Mouse (Mus musculus): Measurements from ENCODE around the gene Emsy. TPM values are rescaled to one million over a fixed set of nuclear protein-coding genes. Genes with fewer than 3 reads are reported as not detected.

Emsy gene
- polyA plus RNA-seq, 1 experiment from 2014 or later, result 5.0 TPM

DNA sequence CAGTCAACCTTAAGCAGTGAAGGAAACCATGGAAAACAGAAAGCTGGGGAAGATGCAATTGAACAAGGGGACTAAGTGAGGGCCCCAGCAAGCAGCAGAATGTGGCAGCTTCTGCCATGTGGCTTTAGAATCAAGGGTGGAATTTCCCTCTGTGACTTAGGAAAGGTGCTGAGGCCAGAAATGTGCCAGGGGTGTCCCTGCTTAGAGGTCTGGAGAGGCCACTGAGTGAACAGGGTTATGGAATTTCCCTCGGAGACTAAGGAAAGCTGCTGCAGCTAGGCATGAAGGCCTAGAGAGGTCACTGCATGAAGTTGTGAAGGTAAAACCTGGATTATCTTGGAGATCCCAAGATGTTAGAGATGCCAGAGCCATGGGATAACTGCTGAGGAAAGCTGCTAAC is 33.5 kb upstream of the Emsy start:
- ATAC-seq (ENCODE audit: low FRiP score, low TSS enrichment) (no peak), DNase-seq (ENCODE audit: low spot score) (no peak)
- no peak overlapping the region for H3K4me2 ChIP-seq (replicated peaks; ENCODE audit: low read depth)
- H3K27ac ChIP-seq (replicated peaks), result no peak overlapping the region
- TF ChIP-seq EP300 (optimal IDR thresholded peaks at IDR 0.05), result no peak
- no peak for TF ChIP-seq CTCF (IDR thresholded peaks at IDR 0.05; ENCODE audit: low read depth)
- no peak overlapping the region for H3K9ac ChIP-seq (ENCODE audit: low read length)
- H3K27me3 ChIP-seq (ENCODE audit: control insufficient read depth, insufficient read depth, low read length), result no peaks in the 10 kb centered on the region
- H3K4me1 ChIP-seq (replicated peaks; ENCODE audit: control insufficient read depth, insufficient read depth), result no peaks in the 10 kb centered on the region
- H3K36me3 ChIP-seq (ENCODE audit: control insufficient read depth, insufficient read depth, low read length), result no peaks in the 10 kb centered on the region
- no peak overlapping the region for H3K4me3 ChIP-seq (ENCODE audit: low read depth, low read length)
- no peaks in the 10 kb centered on the region for H3K9me3 ChIP-seq (ENCODE audit: control insufficient read depth, low read length)
- 90% methylated on average over 1 of the region's 1 CpGs for WGBS

DNA sequence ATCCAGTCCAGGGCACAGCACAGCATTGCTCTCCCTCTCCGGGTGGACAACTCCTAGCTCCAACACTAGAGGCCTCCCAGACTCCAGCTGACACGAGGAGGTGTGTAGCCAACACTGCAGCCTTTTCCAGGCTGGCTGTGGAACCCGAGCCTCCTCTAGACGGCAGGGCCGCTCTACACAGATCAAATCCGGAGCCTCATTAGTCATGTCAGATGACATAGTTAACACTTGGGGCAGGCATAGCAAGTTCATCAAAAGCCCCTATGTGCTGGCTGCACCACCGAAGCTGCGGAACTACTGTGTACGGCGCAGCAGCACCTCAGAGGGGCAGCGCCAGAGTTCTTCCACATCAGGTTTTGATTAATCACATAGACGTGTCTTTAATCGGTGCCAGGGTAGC is 29.3 kb upstream of the Emsy start:
- Histone ChIP-seq H3K4me3 (ENCODE audit: low read depth, low read length) (no peak overlapping the region), H3K9me3 (ENCODE audit: control insufficient read depth, low read length) (no peaks in the 10 kb centered on the region), H3K36me3 (ENCODE audit: control insufficient read depth, insufficient read depth, low read length) (no peaks in the 10 kb centered on the region), H3K4me2 (replicated peaks; ENCODE audit: low read depth) (peak overlapping the region; percentile 31; the same call in 1 of the 2 replicates), H3K9ac (ENCODE audit: low read length) (no peak overlapping the region), H3K27me3 (ENCODE audit: control insufficient read depth, insufficient read depth, low read length) (no peaks in the 10 kb centered on the region), H3K27ac (replicated peaks) (no peak overlapping the region), H3K4me1 (replicated peaks; ENCODE audit: control insufficient read depth, insufficient read depth) (no peaks in the 10 kb centered on the region)
- DNase-seq (ENCODE audit: low spot score) (peak; percentile 32), ATAC-seq (ENCODE audit: low FRiP score, low TSS enrichment) (peak; percentile 78; the same call in 1 of the 2 replicates)
- WGBS, result 23% methylated on average over 13 of the region's 13 CpGs
- peak; percentile 79 for TF ChIP-seq CTCF (IDR thresholded peaks at IDR 0.05; ENCODE audit: low read depth)
- no peak for TF ChIP-seq EP300 (optimal IDR thresholded peaks at IDR 0.05)

DNA sequence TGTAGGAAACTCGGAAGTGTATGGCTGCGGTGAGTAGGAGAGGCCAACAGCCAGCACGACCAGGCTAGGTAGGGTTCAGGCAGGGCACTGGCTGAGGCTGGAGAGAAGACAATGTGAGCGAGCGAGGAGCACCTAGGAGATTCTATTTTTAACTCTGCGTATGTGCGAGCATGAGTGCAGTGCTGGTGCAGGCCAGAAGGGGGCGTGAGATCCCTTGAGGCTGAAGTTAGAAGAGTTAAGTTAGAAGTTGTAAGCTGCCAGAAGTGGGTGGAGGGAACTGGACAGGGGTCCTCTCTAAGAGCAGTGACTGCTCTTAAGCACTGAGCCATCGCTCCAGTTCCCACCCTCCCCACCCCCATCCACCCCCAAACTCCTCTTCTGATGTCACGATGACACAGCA is 26.2 kb upstream of the Emsy start:
- no peak overlapping the region for H3K4me2 ChIP-seq (replicated peaks; ENCODE audit: low read depth)
- no peaks in the 10 kb centered on the region for H3K36me3 ChIP-seq (ENCODE audit: control insufficient read depth, insufficient read depth, low read length)
- H3K9me3 ChIP-seq (ENCODE audit: control insufficient read depth, low read length), result no peaks in the 10 kb centered on the region
- H3K9ac ChIP-seq (ENCODE audit: low read length), result no peak overlapping the region
- no peak overlapping the region for H3K27ac ChIP-seq (replicated peaks)
- no peaks in the 10 kb centered on the region for H3K4me1 ChIP-seq (replicated peaks; ENCODE audit: control insufficient read depth, insufficient read depth)
- H3K27me3 ChIP-seq (ENCODE audit: control insufficient read depth, insufficient read depth, low read length), result no peaks in the 10 kb centered on the region
- no peak for DNase-seq (ENCODE audit: low spot score)
- no peak overlapping the region for H3K4me3 ChIP-seq (ENCODE audit: low read depth, low read length)
- TF ChIP-seq EP300 (optimal IDR thresholded peaks at IDR 0.05), result no peak
- no peak; the same call in 1 of the 2 replicates for TF ChIP-seq CTCF (IDR thresholded peaks at IDR 0.05; ENCODE audit: low read depth)
- 89% methylated on average over 10 of the region's 10 CpGs for WGBS
- no peak for ATAC-seq (ENCODE audit: low FRiP score, low TSS enrichment)

GRCm38 (mm10) chr7:98680691-98681090 is 24.1 kb upstream of the Emsy start:
- no peaks in the 10 kb centered on the region for H3K4me1 ChIP-seq (replicated peaks; ENCODE audit: control insufficient read depth, insufficient read depth)
- H3K27me3 ChIP-seq (ENCODE audit: control insufficient read depth, insufficient read depth, low read length), result no peaks in the 10 kb centered on the region
- no peaks in the 10 kb centered on the region for H3K36me3 ChIP-seq (ENCODE audit: control insufficient read depth, insufficient read depth, low read length)
- H3K4me2 ChIP-seq (replicated peaks; ENCODE audit: low read depth), result no peak overlapping the region
- no peak for TF ChIP-seq EP300 (optimal IDR thresholded peaks at IDR 0.05)
- no peak overlapping the region for H3K9ac ChIP-seq (ENCODE audit: low read length)
- no peak overlapping the region for H3K4me3 ChIP-seq (ENCODE audit: low read depth, low read length)
- WGBS, result 55% methylated on average over 2 of the region's 2 CpGs
- no peak overlapping the region for H3K27ac ChIP-seq (replicated peaks)
- H3K9me3 ChIP-seq (ENCODE audit: control insufficient read depth, low read length), result no peaks in the 10 kb centered on the region
- DNase-seq (ENCODE audit: low spot score) (no peak), ATAC-seq (ENCODE audit: low FRiP score, low TSS enrichment) (no peak)

GRCm38 (mm10) chr7:98678441-98678840 is 21.9 kb upstream of the Emsy start:
- no peaks in the 10 kb centered on the region for H3K4me1 ChIP-seq (replicated peaks; ENCODE audit: control insufficient read depth, insufficient read depth)
- DNase-seq (ENCODE audit: low spot score) (no peak), ATAC-seq (ENCODE audit: low FRiP score, low TSS enrichment) (no peak)
- no peak for TF ChIP-seq EP300 (optimal IDR thresholded peaks at IDR 0.05)
- no peak for TF ChIP-seq CTCF (IDR thresholded peaks at IDR 0.05; ENCODE audit: low read depth)
- no peak overlapping the region for H3K4me2 ChIP-seq (replicated peaks; ENCODE audit: low read depth)
- no peaks in the 10 kb centered on the region for H3K27me3 ChIP-seq (ENCODE audit: control insufficient read depth, insufficient read depth, low read length)
- H3K9me3 ChIP-seq (ENCODE audit: control insufficient read depth, low read length), result no peaks in the 10 kb centered on the region
- no peak overlapping the region for H3K4me3 ChIP-seq (ENCODE audit: low read depth, low read length)
- no peak overlapping the region for H3K27ac ChIP-seq (replicated peaks)
- H3K36me3 ChIP-seq (ENCODE audit: control insufficient read depth, insufficient read depth, low read length), result no peaks in the 10 kb centered on the region
- H3K9ac ChIP-seq (ENCODE audit: low read length), result no peak overlapping the region
- WGBS, result 51% methylated on average over 7 of the region's 7 CpGs

DNA sequence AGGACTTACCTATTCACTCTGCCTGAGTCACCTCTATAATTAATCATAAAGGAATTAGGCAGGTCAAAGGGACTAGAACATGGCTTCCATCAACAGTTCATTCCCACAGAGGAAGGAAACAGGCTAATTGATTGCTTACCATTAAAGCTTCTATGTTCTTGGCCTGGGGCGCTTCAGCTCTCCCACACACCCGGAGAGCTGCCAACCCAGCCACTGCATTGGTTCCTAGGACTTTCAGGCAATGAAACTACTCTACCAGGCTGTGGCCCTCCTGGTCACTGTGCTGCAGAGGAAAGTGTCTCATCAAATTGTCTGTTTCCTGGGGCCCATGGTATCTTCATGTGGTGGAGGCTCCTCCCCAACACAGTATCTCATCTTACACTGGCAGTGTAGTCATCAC is 20.9 kb upstream of the Emsy start:
- Histone ChIP-seq H3K36me3 (ENCODE audit: control insufficient read depth, insufficient read depth, low read length) (no peaks in the 10 kb centered on the region), H3K27ac (replicated peaks) (no peak overlapping the region), H3K4me3 (ENCODE audit: low read depth, low read length) (no peak overlapping the region), H3K4me1 (replicated peaks; ENCODE audit: control insufficient read depth, insufficient read depth) (no peaks in the 10 kb centered on the region), H3K9ac (ENCODE audit: low read length) (no peak overlapping the region), H3K4me2 (replicated peaks; ENCODE audit: low read depth) (no peak overlapping the region), H3K9me3 (ENCODE audit: control insufficient read depth, low read length) (no peaks in the 10 kb centered on the region), H3K27me3 (ENCODE audit: control insufficient read depth, insufficient read depth, low read length) (no peaks in the 10 kb centered on the region)
- TF ChIP-seq CTCF (IDR thresholded peaks at IDR 0.05; ENCODE audit: low read depth) (no peak), EP300 (optimal IDR thresholded peaks at IDR 0.05) (no peak)
- 56% methylated on average over 2 of the region's 2 CpGs for WGBS
- DNase-seq (ENCODE audit: low spot score) (no peak), ATAC-seq (ENCODE audit: low FRiP score, low TSS enrichment) (no peak)

All from stomach, postnatal 0 days (tissue).